Mouse (Mus musculus): ENCODE results near the gene Ndufb7. TPM values are rescaled to one million over a fixed set of nuclear protein-coding genes. Genes with fewer than 3 reads are reported as not detected.
"Not testable (repeated sequence)": the region's sequence is repeated elsewhere in the genome, so short reads cannot be mapped to it uniquely, and the experiment has no call there.

The Ndufb7 gene
- polyA plus RNA-seq, 1 experiment from 2014 or later: 412 TPM

DNA sequence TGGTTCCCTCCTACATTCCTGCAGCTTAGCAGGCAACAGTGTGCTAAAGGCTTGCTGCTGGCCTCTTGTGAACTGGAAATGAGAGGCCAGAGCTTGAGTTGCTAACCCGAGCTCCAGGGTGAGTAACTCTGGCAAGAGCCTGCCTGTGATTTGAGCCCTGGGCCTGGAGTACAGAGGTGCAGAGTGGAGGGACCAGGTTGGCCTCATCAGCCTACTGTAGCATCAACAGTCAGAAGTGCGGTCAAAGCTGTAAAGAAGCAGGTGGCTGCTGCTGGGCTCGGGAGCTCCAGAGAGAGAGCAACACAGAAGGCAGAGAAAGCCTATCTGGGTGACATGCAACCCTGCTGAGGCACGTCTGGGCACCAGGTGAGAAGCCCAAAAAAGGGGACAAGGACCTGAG lies 2.7 kb downstream of the Ndufb7 start:
- Histone ChIP-seq H3K36me3 (ENCODE audit: poor library complexity, severe bottlenecking) (peaks cover 54% of the 10 kb centered on the region), H3K9me3 (replicated peaks) (no peaks in the 10 kb centered on the region), H3K9ac (no peak overlapping the region), H3K4me3 (no peak overlapping the region), H3K4me2 (no peak overlapping the region), H3K27me3 (no peaks in the 10 kb centered on the region), H3K27ac (no peak overlapping the region), H3K4me1 (peaks cover 19% of the 10 kb centered on the region)
- WGBS: 86% methylated on average over 4 of the region's 4 CpGs
- ATAC-seq: no peak

DNA sequence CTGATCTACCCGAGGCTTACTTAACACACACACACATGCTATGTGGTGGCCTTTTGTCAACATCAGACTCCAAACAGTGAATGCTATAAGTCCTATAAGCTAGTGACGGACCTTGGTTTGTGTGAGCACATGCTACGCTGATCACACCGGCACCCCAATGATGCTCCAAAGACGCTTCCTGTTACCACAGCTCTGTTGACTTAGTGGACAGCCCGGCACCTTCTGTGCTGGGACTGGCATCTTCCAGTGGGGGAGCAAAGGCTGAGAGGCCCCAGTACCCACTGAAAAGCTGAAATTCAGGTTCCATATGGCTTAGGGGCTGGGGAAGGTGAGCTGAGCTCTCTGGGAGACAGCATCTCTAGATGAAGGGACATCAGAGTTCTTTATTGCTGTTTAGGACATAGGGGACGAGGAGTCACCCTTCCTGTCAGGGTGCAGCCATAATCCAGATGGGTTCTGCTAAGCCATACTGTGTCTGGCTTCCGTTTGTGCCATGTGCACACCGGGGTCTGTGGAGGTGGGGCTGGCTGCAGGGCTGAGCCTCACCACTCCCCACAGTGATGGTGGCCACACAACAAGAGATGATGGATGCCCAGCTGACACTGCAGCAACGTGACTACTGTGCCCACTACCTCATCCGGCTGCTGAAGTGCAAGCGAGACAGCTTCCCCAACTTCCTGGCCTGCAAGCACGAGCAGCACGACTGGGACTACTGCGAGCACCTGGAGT lies 4.0 kb downstream of the Ndufb7 start:
- 90% methylated on average over 15 of the region's 15 CpGs for WGBS
- Histone ChIP-seq H3K4me1 (peaks cover 22% of the 10 kb centered on the region), H3K9me3 (replicated peaks) (no peaks in the 10 kb centered on the region), H3K36me3 (ENCODE audit: poor library complexity, severe bottlenecking) (peaks cover 58% of the 10 kb centered on the region), H3K27ac (no peak overlapping the region), H3K4me2 (no peak overlapping the region), H3K27me3 (no peaks in the 10 kb centered on the region), H3K4me3 (no peak overlapping the region), H3K9ac (no peak overlapping the region)
- no peak for ATAC-seq

DNA sequence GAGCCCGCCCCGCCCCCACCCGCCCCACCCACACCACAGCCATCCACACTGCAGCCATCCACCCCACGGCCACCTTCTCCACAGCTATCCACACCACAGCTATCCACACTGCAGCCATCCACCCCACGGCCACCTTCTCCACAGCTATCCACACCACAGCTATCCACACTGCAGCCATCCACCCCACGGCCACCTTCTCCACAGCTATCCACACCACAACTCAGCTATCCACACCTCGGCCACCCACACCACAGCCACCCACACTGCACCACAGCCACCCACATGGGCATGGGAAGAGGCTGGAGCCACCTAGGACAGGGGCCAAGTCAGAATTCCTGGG lies 4.5 kb downstream of the Ndufb7 start:
- H3K36me3 ChIP-seq (ENCODE audit: poor library complexity, severe bottlenecking): peaks cover 61% of the 10 kb centered on the region
- not testable (repeated sequence) for H3K4me3 ChIP-seq; ATAC-seq; H3K9me3 ChIP-seq (replicated peaks); H3K27ac ChIP-seq; H3K9ac ChIP-seq; H3K27me3 ChIP-seq; H3K4me2 ChIP-seq
- WGBS: 99% methylated on average over 6 of the region's 7 CpGs
- peaks cover 28% of the 10 kb centered on the region for H3K4me1 ChIP-seq

DNA sequence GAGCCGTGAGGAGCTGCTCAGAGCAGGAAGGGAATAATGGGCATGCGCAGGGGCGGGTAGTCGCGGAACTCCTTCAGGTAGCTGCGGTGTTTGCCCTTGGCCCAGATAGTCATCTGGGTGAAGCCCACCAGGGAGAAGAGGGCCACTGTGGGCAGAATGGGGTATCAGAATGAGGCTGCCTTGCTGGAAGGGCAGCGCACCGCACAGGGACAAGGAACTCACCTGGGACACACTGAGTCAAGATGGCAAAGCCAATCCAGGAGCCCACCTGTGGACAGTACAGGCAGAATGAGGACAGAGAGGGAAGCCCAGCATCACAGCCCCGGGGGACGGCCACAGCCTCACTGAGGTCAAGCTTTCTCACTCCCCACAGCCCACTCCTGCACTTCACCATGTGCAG lies 5.3 kb downstream of the Ndufb7 start:
- no peak overlapping the region for H3K4me3 ChIP-seq
- H3K27me3 ChIP-seq: no peaks in the 10 kb centered on the region
- peaks cover 35% of the 10 kb centered on the region for H3K4me1 ChIP-seq
- H3K27ac ChIP-seq: no peak overlapping the region
- WGBS: 94% methylated on average over 10 of the region's 10 CpGs
- H3K36me3 ChIP-seq (ENCODE audit: poor library complexity, severe bottlenecking): peaks cover 64% of the 10 kb centered on the region
- ATAC-seq: no peak
- H3K9ac ChIP-seq: no peak overlapping the region
- no peak overlapping the region for H3K4me2 ChIP-seq
- H3K9me3 ChIP-seq (replicated peaks): no peaks in the 10 kb centered on the region

DNA sequence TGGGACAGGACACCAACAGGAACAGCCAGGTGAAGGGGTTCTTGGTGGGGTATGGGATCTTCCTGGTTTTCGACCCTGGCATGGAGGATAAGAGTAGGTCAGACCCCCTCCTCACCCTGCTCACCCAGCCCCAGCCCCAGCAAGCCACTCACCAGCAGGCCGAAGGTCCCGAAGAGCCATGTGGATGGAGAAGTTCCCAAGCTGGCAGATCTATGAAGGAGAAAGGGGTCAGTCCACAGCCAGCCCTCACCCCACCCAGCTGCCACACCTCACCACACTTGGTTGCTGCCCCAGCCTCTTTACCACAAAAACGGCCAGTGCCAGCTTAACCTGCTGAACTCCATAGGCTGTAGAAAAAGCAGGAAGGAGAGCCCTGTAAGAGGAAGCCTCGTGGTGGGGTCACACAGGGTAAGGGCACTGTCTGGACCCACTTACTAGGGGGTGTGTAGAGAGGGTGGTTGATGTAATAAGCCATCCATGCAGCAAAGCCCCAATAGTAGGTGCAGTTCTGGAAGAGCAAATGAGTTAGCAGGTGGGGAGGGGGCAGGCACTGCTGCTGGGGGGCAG lies 5.9 kb downstream of the Ndufb7 start:
- ATAC-seq: no peak
- no peak overlapping the region for H3K4me3 ChIP-seq
- no peak overlapping the region for H3K27ac ChIP-seq
- no peaks in the 10 kb centered on the region for H3K9me3 ChIP-seq (replicated peaks)
- no peak overlapping the region for H3K4me2 ChIP-seq
- H3K9ac ChIP-seq: no peak overlapping the region
- WGBS: 92% methylated on average over 5 of the region's 5 CpGs
- peaks cover 37% of the 10 kb centered on the region for H3K4me1 ChIP-seq
- peaks cover 64% of the 10 kb centered on the region for H3K36me3 ChIP-seq (ENCODE audit: poor library complexity, severe bottlenecking)
- H3K27me3 ChIP-seq: no peaks in the 10 kb centered on the region

DNA sequence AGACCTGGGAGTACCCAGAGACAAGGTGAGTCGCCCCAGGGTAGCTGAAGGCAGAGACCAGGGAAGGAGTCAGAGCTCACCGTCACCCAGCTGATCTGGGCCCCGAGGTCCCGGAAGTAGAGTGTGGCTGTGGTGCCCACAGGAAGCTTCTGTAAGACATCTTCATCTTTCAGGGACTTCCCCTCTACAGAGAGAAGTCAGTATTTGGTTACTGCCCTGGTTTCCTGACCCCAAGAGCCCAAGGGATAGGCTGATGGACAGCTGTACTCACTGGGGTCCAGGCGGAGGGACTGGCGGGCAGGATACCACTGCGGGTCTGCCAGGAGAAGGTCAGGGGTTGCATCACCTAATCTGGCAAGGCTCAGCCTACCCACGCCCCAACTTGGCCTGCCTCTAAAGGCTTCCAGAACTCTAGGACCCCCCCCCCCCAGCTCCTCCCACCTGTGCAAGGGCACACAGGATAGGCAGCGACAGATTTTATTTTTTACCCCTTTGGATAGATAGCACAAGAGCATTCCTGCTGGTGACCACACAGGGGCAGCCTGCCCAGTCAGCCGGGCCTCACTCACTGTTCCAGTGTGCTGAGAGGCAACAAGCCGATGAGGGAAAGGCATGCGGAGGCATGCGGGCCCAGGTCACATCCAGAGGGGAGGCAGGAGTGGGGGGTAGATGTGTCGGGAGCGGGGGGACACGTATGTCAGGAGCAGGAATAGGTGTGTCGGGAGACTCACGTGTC lies 6.8 kb downstream of the Ndufb7 start:
- no peak overlapping the region for H3K4me2 ChIP-seq
- 87% methylated on average over 18 of the region's 18 CpGs for WGBS
- ATAC-seq: 0 out of 2 replicates have a peak, but pooled peaks have one; percentile 6
- peaks cover 34% of the 10 kb centered on the region for H3K4me1 ChIP-seq
- H3K27me3 ChIP-seq: no peaks in the 10 kb centered on the region
- H3K9me3 ChIP-seq (replicated peaks): no peaks in the 10 kb centered on the region
- no peak overlapping the region for H3K27ac ChIP-seq
- H3K36me3 ChIP-seq (ENCODE audit: poor library complexity, severe bottlenecking): peaks cover 64% of the 10 kb centered on the region
- H3K4me3 ChIP-seq: no peak overlapping the region
- H3K9ac ChIP-seq: no peak overlapping the region

DNA sequence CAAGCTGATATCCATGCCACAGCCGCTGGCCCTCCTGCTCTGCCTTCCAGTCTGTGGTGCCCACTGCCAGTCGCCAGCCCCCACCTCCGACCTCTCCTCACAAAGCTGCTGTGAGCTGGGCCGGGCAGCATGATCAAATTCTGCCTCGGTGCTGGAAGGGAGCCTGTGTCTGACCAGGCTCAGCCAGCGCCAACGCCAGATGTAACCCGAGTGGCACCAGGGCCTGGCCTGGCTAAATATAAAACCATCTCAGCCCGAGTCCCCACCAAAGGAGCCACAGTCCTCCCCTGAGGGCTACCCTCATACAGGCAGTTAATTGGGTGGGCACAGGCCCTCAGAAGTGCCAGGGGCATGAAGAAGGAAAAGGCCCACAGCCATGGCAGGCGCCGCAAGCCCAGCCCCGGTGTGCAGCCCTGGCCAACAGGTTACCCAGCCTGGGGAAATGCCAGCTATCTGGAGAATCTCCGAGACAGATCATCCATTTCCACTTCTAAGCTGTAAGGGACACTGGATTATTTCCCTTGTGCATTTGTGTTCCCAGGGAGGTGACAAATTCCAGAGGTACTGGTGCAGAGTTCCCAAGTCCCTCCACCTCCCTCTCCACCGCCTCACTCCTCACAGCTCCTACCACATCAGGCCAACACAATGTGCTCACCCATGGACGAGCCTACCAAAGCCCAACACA lies 8.3 kb downstream of the Ndufb7 start:
- peaks cover 54% of the 10 kb centered on the region for H3K36me3 ChIP-seq (ENCODE audit: poor library complexity, severe bottlenecking)
- no peak overlapping the region for H3K4me2 ChIP-seq
- ATAC-seq: no peak
- no peak overlapping the region for H3K27ac ChIP-seq
- no peak overlapping the region for H3K4me3 ChIP-seq
- H3K9me3 ChIP-seq (replicated peaks): no peaks in the 10 kb centered on the region
- no peaks in the 10 kb centered on the region for H3K27me3 ChIP-seq
- H3K9ac ChIP-seq: no peak overlapping the region
- peaks cover 43% of the 10 kb centered on the region for H3K4me1 ChIP-seq
- 85% methylated on average over 15 of the region's 15 CpGs for WGBS

DNA sequence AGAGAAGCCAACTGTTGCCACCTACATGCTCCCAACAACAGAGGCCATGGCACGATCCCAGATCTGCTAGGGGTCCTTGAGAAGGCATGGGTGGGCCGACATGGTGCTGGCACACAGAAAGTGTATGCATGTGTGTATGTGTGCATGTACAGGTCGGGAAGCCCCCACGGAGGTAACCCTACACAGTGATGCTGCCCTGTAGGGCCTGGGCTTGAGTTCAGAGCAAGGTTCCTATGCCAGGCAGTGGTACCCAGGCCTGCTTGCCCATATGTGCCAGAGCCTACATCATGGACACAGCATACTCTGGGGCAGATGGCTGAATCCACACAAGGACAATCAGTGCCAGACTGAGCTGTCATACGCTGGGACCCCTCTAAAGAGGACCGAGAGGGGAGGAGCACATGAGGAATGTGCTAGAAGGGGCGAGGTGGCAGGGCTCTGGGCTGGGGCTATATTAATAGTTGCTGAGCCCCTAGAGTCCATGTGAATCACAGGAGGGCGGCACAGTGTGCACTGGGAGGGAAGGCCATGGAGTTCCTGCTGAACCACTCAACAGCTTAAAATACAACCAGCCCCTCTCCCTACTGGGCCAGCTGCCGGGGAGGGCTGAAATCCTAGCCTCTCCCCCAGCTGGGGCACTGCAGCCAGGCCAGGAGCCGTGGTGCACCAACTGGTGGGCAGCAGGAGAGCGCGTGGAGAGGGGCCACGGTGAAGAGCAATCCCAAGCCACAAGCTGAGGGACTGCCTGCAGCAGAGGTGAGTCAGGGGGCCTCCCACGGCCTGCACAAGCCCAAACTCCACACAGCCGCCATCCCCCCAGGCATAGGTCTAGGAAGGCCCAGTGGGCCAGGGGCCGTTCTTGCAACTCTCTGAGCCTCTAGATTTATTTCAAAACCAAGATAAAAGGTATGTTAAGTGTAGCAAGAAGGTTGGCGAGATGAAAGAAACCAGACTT lies 9.4 kb downstream of the Ndufb7 start:
- WGBS: 82% methylated on average over 17 of the region's 17 CpGs
- peak; percentile 9; the same call in 1 of the 2 replicates for ATAC-seq
- peaks cover 45% of the 10 kb centered on the region for H3K4me1 ChIP-seq
- no peak overlapping the region for H3K27ac ChIP-seq
- H3K9ac ChIP-seq: 0 out of 2 replicates have a peak overlapping the region, but pooled peaks have one; percentile 27
- H3K4me2 ChIP-seq: no peak overlapping the region
- H3K27me3 ChIP-seq: no peaks in the 10 kb centered on the region
- H3K36me3 ChIP-seq (ENCODE audit: poor library complexity, severe bottlenecking): peaks cover 43% of the 10 kb centered on the region
- no peak overlapping the region for H3K4me3 ChIP-seq
- no peaks in the 10 kb centered on the region for H3K9me3 ChIP-seq (replicated peaks)

DNA sequence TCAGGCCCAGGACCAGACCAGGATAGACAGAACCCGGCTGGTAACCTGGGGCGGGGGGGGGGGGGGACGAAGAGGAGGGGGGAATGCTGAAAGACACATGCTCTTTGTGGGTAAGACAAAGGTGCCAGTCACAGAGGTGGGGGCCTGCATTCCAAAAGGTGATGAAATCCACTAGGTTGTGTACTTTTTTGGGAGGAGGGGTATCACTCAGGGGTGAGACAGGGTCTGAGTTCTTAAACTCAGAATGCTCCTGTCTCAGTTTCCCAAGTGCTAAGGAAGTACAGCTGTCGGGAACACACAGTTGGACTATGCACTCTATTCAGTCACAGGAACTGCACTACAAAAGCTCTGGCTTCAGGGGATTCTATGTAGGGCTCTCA lies 10.0 kb downstream of the Ndufb7 start:
- Histone ChIP-seq H3K27ac (no peak overlapping the region), H3K27me3 (no peaks in the 10 kb centered on the region), H3K36me3 (ENCODE audit: poor library complexity, severe bottlenecking) (peaks cover 36% of the 10 kb centered on the region), H3K9me3 (replicated peaks) (no peaks in the 10 kb centered on the region), H3K9ac (no peak overlapping the region), H3K4me3 (no peak overlapping the region), H3K4me1 (peaks cover 47% of the 10 kb centered on the region), H3K4me2 (no peak overlapping the region)
- WGBS: 81% methylated on average over 4 of the region's 4 CpGs
- ATAC-seq: no peak

DNA sequence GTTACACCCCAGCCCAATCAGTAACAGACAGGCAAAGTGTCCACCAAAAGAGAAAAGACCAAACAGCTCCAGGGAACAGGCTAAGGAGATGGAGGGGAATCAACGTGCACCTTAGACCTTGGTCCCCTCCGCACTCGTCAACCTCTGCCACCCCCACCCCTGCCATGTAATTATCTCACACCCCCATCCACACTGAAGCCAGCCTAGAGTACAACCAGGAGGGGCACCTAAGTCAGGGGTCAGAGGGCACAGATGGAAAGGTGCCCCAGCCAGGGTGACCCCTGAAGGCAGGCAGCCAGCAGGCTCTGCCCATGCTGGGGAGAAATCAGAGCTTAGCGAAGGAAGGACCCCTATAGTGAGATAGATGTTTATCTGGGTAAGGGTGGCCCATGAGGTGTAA lies 10.4 kb downstream of the Ndufb7 start:
- no peak overlapping the region for H3K27ac ChIP-seq
- no peak overlapping the region for H3K4me3 ChIP-seq
- H3K9me3 ChIP-seq (replicated peaks): no peaks in the 10 kb centered on the region
- H3K27me3 ChIP-seq: no peaks in the 10 kb centered on the region
- peaks cover 51% of the 10 kb centered on the region for H3K4me1 ChIP-seq
- H3K4me2 ChIP-seq: no peak overlapping the region
- ATAC-seq: no peak
- WGBS: 83% methylated on average over 4 of the region's 4 CpGs
- no peak overlapping the region for H3K9ac ChIP-seq
- peaks cover 32% of the 10 kb centered on the region for H3K36me3 ChIP-seq (ENCODE audit: poor library complexity, severe bottlenecking)

DNA sequence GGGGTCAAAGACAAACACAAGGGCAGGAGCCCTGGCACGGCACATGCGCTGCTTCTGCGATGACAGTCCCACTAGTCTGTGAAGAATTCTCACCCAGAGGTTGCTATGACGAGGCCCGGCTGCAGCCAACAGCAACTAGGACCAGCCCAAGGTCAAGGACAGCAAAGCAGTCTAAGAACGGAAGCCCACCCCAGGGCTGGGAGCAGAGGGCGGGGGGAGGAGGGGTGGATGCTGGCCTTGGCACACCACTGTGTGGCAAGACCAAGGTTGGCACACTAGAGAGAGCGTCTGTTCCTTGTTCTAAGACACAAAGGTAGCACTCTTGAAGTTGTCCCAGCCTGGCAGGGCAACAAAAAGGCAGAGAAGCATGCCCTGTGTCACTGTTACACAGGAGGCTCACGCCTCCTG lies 10.9 kb downstream of the Ndufb7 start:
- no peak overlapping the region for H3K9ac ChIP-seq
- no peaks in the 10 kb centered on the region for H3K9me3 ChIP-seq (replicated peaks)
- peaks cover 52% of the 10 kb centered on the region for H3K4me1 ChIP-seq
- no peak for ATAC-seq
- H3K4me2 ChIP-seq: no peak overlapping the region
- H3K27me3 ChIP-seq: no peaks in the 10 kb centered on the region
- no peak overlapping the region for H3K4me3 ChIP-seq
- 63% methylated on average over 9 of the region's 9 CpGs for WGBS
- H3K36me3 ChIP-seq (ENCODE audit: poor library complexity, severe bottlenecking): peaks cover 28% of the 10 kb centered on the region
- no peak overlapping the region; the same call in 1 of the 2 replicates for H3K27ac ChIP-seq
